Mouse (Mus musculus): ENCODE results near the gene Zfp629.
A peak's percentile ranks its signal among the peaks of the same experiment; 100 is the strongest.
"Not testable (repeated sequence)": the region's sequence is repeated elsewhere in the genome, so short reads cannot be mapped to it uniquely, and the experiment has no call there.

Zfp629 gene

GRCm38 (mm10) chr7:127614891-127615843 is at the start of gene Zfp629:
Gene Zfp629, minus strand, starts transcription at chr7:127615797.
- peak; percentile 43 for DNase-seq (ENCODE audit: low read depth, low spot score)

GRCm38 (mm10) chr7:127662926-127663325 is 47.3 kb upstream of the Zfp629 start:
- no peak for DNase-seq (ENCODE audit: low read depth, low spot score)

- no peak for DNase-seq (ENCODE audit: low read depth, low spot score)
These were observed 46.2 kb upstream of the Zfp629 start for GRCm38 (mm10) chr7:127661833-127662232.

GRCm38 (mm10) chr7:127660882-127661281 is 45.3 kb upstream of the Zfp629 start:
- DNase-seq (ENCODE audit: low read depth, low spot score), result no peak

- no peak for DNase-seq (ENCODE audit: low read depth, low spot score)
These were observed 41.3 kb upstream of the Zfp629 start for GRCm38 (mm10) chr7:127656946-127657345.

- DNase-seq (ENCODE audit: low read depth, low spot score), result no peak
These were observed 38.7 kb upstream of the Zfp629 start for GRCm38 (mm10) chr7:127654318-127654717.

- no peak for DNase-seq (ENCODE audit: low read depth, low spot score)
These were observed 36.5 kb upstream of the Zfp629 start for GRCm38 (mm10) chr7:127652050-127652449.

GRCm38 (mm10) chr7:127651624-127652023 is 36.0 kb upstream of the Zfp629 start:
- no peak for DNase-seq (ENCODE audit: low read depth, low spot score)

- DNase-seq (ENCODE audit: low read depth, low spot score), result no peak
These were observed 33.6 kb upstream of the Zfp629 start for GRCm38 (mm10) chr7:127649206-127649605.

GRCm38 (mm10) chr7:127648516-127649201 is 33.1 kb upstream of the Zfp629 start:
- no peak for DNase-seq (ENCODE audit: low read depth, low spot score)

- DNase-seq (ENCODE audit: low read depth, low spot score), result not testable (repeated sequence)
These were observed 32.0 kb upstream of the Zfp629 start for GRCm38 (mm10) chr7:127647576-127647975.

- no peak for DNase-seq (ENCODE audit: low read depth, low spot score)
These were observed 30.8 kb upstream of the Zfp629 start for GRCm38 (mm10) chr7:127646363-127646762.

GRCm38 (mm10) chr7:127642254-127642653 is 26.7 kb upstream of the Zfp629 start:
- DNase-seq (ENCODE audit: low read depth, low spot score), result no peak

- DNase-seq (ENCODE audit: low read depth, low spot score), result peak; percentile 13
These were observed 25.7 kb upstream of the Zfp629 start for GRCm38 (mm10) chr7:127641260-127641659.

- peak; percentile 39 for DNase-seq (ENCODE audit: low read depth, low spot score)
These were observed 21.4 kb upstream of the Zfp629 start for GRCm38 (mm10) chr7:127636963-127637362.

- DNase-seq (ENCODE audit: low read depth, low spot score), result no peak
These were observed 15.8 kb upstream of the Zfp629 start for GRCm38 (mm10) chr7:127631416-127631815.

- DNase-seq (ENCODE audit: low read depth, low spot score), result no peak
These were observed 13.0 kb upstream of the Zfp629 start for GRCm38 (mm10) chr7:127628646-127629045.

GRCm38 (mm10) chr7:127626471-127626870 is 10.9 kb upstream of the Zfp629 start:
- no peak for DNase-seq (ENCODE audit: low read depth, low spot score)

- no peak for DNase-seq (ENCODE audit: low read depth, low spot score)
These were observed 10.4 kb upstream of the Zfp629 start for GRCm38 (mm10) chr7:127626039-127626438.

- not testable (repeated sequence) for DNase-seq (ENCODE audit: low read depth, low spot score)
These were observed 2.8 kb upstream of the Zfp629 start for GRCm38 (mm10) chr7:127618402-127618801.

- DNase-seq (ENCODE audit: low read depth, low spot score), result no peak
These were observed 2.4 kb upstream of the Zfp629 start for GRCm38 (mm10) chr7:127617962-127618361.

GRCm38 (mm10) chr7:127616881-127617280 is 1.3 kb upstream of the Zfp629 start:
- no peak for DNase-seq (ENCODE audit: low read depth, low spot score)

GRCm38 (mm10) chr7:127616336-127616735 is 739 bp upstream of the Zfp629 start:
- DNase-seq (ENCODE audit: low read depth, low spot score), result no peak
